Mouse (Mus musculus): ENCODE measurements around the gene Tgm5.
"Not testable (repeated sequence)": the region's sequence is repeated elsewhere in the genome, so short reads cannot be mapped to it uniquely, and the experiment has no call there.

Gene Tgm5

DNA sequence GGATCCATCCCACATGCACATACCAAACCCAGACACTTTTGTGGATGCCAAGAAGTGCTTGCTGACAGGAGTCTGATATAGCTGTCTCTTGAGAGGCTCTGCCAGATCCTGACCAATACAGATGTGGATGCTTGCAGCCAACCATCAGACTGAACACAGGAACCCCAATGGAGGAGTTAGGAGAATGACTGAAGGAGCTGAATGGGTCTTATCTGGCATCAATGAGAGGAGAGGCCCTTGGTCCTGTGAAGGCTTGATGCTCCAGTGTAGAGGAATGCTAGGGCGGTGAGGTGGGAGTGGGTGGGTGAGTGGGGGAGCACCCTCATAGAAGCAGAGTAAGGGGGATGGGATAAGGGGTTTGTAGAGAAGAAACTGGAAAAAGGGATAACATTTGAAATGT is 46.8 kb downstream of the Tgm5 start:
- DNase-seq, result not testable (repeated sequence)

GRCm38 (mm10) chr2:121036733-121037341 is 48.8 kb downstream of the Tgm5 start, which contains the start of gene Epb42:
Epb42 (minus strand) TSS chr2:121037072.
- DNase-seq, result no peak

- DNase-seq, result no peak
Observed at GRCm38 (mm10) chr2:121022918-121023317, 62.7 kb downstream of the Tgm5 start.

GRCm38 (mm10) chr2:121017151-121017550 is 68.5 kb downstream of the Tgm5 start:
- DNase-seq, result no peak

GRCm38 (mm10) chr2:121016226-121016625 is 69.4 kb downstream of the Tgm5 start:
- DNase-seq, result no peak

GRCm38 (mm10) chr2:121015507-121015906 is 70.1 kb downstream of the Tgm5 start:
- no peak for DNase-seq

- DNase-seq, result no peak
Observed at GRCm38 (mm10) chr2:121012676-121013075, 73.0 kb downstream of the Tgm5 start.

DNA sequence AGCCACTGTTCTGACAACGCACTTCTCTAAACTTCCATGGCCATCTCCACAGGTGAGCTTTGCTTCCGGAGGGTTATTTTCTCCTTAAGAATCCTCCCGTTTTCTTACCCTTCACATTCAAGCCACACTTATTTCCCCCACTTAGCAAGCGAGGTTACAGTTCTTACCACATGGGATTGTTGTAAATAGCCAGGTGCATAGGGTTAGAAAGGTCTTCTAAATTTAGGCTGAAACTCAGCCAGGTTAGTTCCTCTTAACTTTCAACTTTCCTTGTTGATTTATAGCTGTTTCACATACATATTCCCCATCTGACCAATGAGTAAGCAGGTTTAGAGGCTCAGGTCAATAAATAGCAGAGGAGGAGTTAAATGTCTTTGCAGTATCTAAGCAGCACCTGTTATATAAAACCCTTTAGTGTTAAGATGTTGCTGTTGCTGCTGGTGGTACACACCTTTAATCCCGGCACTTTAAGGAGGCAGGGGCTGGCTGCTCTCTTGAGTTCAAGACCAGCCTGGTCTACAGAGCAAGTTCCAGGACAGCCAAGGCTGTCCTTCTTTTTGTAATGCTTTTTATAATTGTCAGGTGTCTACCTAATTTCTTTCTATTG is 76.5 kb downstream of the Tgm5 start:
- DNase-seq, result no peak

DNA sequence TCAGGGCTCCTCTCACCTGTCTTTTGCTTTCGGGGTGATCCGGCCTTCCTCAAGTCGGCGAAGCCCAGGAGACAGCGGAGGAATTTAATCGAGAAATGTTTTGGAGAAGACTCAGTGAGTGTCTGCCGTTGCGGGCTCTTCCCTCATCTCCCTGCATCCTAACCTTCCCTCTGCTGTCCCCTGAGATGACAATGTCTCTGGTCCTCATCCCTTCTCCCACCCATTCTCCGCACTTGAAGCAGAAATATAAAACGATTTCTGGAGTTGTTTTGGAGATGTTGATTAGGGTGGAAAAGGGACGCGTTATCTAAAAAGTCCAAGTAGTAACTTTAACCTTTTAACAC is 77.0 kb downstream of the Tgm5 start:
- no peak for DNase-seq

DNA sequence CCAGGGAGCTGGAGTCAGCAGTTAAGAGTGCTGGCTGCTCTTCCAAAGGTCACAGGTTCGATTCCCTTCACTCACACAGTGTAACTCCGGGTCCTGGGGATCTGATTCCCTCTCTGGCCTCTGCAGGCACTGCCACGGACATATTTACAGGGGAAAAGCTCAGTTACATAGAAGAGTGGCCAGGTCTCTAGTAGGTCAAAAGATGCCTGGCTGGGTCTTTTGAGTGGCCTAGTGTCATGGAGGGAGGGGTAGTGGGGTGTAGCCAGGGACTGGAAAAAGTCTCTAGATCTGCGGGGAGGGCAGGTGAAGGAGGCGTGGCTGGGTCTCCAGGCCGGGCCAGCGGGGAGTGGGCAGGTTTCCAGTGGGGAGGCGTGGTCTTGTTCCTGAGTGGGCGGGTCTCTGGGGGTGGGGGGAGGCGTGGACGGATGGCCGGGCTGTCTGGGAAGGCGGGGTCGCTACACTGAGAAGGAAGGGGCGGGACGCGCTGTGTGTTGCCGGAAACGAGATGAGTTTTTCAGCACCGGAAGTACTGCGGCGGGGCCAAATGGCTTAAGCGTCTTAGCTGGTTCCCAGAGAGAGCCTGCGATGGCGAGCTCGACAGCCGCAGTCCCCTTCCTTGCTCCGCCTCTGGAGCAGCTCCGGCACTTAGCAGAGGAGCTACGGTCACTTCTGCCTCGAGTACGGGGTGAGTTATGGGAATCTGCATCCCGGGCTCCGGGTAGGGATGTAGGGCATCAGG is 77.5 kb downstream of the Tgm5 start, which contains the start of gene Ccndbp1:
Gene Ccndbp1 (plus strand): TSS at position 479 of the 739 bp plus-strand sequence.
- peak; percentile 89 for DNase-seq

DNA sequence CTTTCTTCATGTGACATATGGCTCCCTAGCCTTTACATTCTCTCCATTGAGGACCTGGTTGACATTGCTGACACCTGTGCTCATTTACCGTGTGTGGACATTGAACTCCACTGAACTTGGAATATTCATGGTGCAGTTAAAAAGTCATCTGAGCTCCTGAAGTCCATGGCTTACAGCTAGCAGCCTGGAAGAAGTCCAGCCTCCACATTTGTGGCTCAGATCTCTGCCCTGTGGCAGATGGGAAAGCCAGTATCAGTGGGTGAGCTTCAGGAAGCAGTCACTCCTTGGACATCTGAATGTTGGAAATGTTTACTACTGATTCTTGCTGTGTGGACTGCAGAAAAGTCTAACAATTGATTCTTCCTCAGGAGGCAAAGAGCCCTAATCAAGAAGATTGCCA is 78.7 kb downstream of the Tgm5 start:
- DNase-seq, result no peak

- no peak for DNase-seq
Observed at GRCm38 (mm10) chr2:121004018-121004811, 81.4 kb downstream of the Tgm5 start.

DNA sequence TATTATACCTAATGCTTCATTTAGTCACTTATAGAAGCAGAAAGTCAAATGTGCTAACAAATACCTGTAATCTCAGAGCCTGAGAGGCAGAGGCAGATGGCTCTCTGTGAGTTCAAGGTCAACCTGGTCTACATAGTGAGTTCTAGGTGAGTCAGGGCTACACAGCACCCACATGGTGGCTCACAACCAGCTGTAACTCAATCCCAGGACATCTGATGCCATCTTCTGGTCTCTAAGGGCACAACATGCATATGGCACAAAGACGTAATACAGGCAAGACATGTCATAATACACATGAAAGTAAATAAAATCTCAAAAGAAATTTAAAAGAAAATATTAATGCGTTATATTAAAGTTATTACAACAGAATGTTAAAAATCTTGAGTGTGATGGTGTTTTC is 82.1 kb downstream of the Tgm5 start:
- peak; percentile 6 for DNase-seq

DNA sequence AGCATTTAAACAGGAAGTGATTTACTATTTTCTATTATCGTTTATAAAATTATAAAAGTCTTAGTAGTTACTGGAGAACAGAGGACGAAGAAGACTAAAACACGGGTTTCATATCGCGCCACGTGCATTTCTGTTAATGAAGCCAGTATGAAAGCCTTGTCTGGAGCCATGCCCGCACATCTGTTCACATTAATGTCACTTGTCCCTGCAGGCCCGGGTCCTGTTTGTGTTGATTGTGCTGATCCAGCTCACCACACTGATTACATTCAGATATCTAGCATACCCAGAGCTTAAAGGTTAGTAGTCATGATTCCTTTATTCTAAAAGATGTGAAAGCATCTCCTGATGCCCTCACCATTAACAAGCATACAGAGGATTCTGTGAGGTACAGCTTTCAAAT is 86.8 kb downstream of the Tgm5 start:
- no peak for DNase-seq

DNA sequence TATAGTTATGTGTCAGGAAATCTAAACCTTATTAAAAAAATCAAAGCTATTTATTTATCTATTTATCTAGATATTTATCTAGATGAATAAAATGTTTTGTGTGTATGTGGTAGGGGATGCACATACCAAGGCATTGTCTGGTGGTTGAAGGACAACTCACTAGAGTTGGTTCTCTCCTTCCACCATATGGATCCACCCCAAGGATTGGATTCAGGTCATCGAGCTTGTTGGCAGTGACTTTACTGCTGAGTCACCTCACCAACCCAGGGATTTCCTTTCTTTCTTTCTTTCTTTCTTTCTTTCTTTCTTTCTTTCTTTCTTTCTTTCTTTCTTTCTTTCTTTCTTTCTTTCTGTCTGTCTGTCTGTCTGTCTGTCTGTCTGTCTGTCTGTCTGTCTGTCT is 89.0 kb downstream of the Tgm5 start:
- DNase-seq, result not testable (repeated sequence)

Measured in thymus, postnatal 25 days (tissue).